Mouse (Mus musculus): ENCODE results near the gene Cfap97. TPM values are rescaled to one million over a fixed set of nuclear protein-coding genes. Genes with fewer than 3 reads are reported as not detected.
"Not testable (repeated sequence)": the region's sequence is repeated elsewhere in the genome, so short reads cannot be mapped to it uniquely, and the experiment has no call there.

The Cfap97 gene
- polyA plus RNA-seq, 1 experiment = 18.8 TPM

GRCm38 (mm10) chr8:46220566-46220965 is 69.0 kb downstream of the Cfap97 start:
- Histone ChIP-seq H3K36me3 (ENCODE audit: control insufficient read depth, insufficient read depth, low read length, poor library complexity, severe bottlenecking) (no peaks in the 10 kb centered on the region), H3K9me3 (replicated peaks; ENCODE audit: control insufficient read depth, insufficient read depth, low read length, poor library complexity, severe bottlenecking) (no peaks in the 10 kb centered on the region; the same call in 1 of the 2 replicates), H3K4me3 (ENCODE audit: low read depth, low read length) (no peak overlapping the region), H3K27me3 (ENCODE audit: control insufficient read depth, insufficient read depth, low read length, poor library complexity, severe bottlenecking) (peaks cover 22% of the 10 kb centered on the region), H3K27ac (ENCODE audit: insufficient read depth, low read length) (no peak overlapping the region), H3K9ac (ENCODE audit: low read depth, poor library complexity, severe bottlenecking) (no peak overlapping the region), H3K4me1 (ENCODE audit: control insufficient read depth, insufficient read depth, low read length) (no peaks in the 10 kb centered on the region)
- TF ChIP-seq POLR2A (IDR thresholded peaks at IDR 0.05; ENCODE audit: insufficient read depth, low read length) = no peak
- TF ChIP-seq CTCF (IDR thresholded peaks at IDR 0.05; ENCODE audit: low read depth, low read length) = no peak
- no peak for TF ChIP-seq EP300 (IDR thresholded peaks at IDR 0.05; ENCODE audit: insufficient read depth, low read depth, low read length)

GRCm38 (mm10) chr8:46225501-46225900 is 73.9 kb downstream of the Cfap97 start:
- H3K36me3 ChIP-seq (ENCODE audit: control insufficient read depth, insufficient read depth, low read length, poor library complexity, severe bottlenecking) = no peaks in the 10 kb centered on the region
- no peak overlapping the region for H3K4me3 ChIP-seq (ENCODE audit: low read depth, low read length)
- H3K9me3 ChIP-seq (replicated peaks; ENCODE audit: control insufficient read depth, insufficient read depth, low read length, poor library complexity, severe bottlenecking) = no peaks in the 10 kb centered on the region; the same call in 1 of the 2 replicates
- no peak for TF ChIP-seq CTCF (IDR thresholded peaks at IDR 0.05; ENCODE audit: low read depth, low read length)
- TF ChIP-seq POLR2A (IDR thresholded peaks at IDR 0.05; ENCODE audit: insufficient read depth, low read length) = no peak
- TF ChIP-seq EP300 (IDR thresholded peaks at IDR 0.05; ENCODE audit: insufficient read depth, low read depth, low read length) = no peak
- H3K27me3 ChIP-seq (ENCODE audit: control insufficient read depth, insufficient read depth, low read length, poor library complexity, severe bottlenecking) = peaks cover 7% of the 10 kb centered on the region
- no peak overlapping the region for H3K27ac ChIP-seq (ENCODE audit: insufficient read depth, low read length)
- no peak overlapping the region for H3K9ac ChIP-seq (ENCODE audit: low read depth, poor library complexity, severe bottlenecking)
- no peaks in the 10 kb centered on the region for H3K4me1 ChIP-seq (ENCODE audit: control insufficient read depth, insufficient read depth, low read length)

- Histone ChIP-seq H3K9ac (ENCODE audit: low read depth, poor library complexity, severe bottlenecking) (no peak overlapping the region), H3K27me3 (ENCODE audit: control insufficient read depth, insufficient read depth, low read length, poor library complexity, severe bottlenecking) (peaks cover 3% of the 10 kb centered on the region; the same call in 1 of the 2 replicates), H3K4me3 (ENCODE audit: low read depth, low read length) (no peak overlapping the region), H3K36me3 (ENCODE audit: control insufficient read depth, insufficient read depth, low read length, poor library complexity, severe bottlenecking) (no peaks in the 10 kb centered on the region), H3K4me1 (ENCODE audit: control insufficient read depth, insufficient read depth, low read length) (no peaks in the 10 kb centered on the region), H3K9me3 (replicated peaks; ENCODE audit: control insufficient read depth, insufficient read depth, low read length, poor library complexity, severe bottlenecking) (no peaks in the 10 kb centered on the region; the same call in 1 of the 2 replicates), H3K27ac (ENCODE audit: insufficient read depth, low read length) (no peak overlapping the region)
- TF ChIP-seq POLR2A (IDR thresholded peaks at IDR 0.05; ENCODE audit: insufficient read depth, low read length) (no peak), CTCF (IDR thresholded peaks at IDR 0.05; ENCODE audit: low read depth, low read length) (no peak), EP300 (IDR thresholded peaks at IDR 0.05; ENCODE audit: insufficient read depth, low read depth, low read length) (no peak)
Observed at GRCm38 (mm10) chr8:46226622-46227021, 75.1 kb downstream of the Cfap97 start.

GRCm38 (mm10) chr8:46231968-46232367 is 80.4 kb downstream of the Cfap97 start:
- not testable (repeated sequence) for H3K9ac ChIP-seq (ENCODE audit: low read depth, poor library complexity, severe bottlenecking); H3K27ac ChIP-seq (ENCODE audit: insufficient read depth, low read length); H3K4me1 ChIP-seq (ENCODE audit: control insufficient read depth, insufficient read depth, low read length); H3K36me3 ChIP-seq (ENCODE audit: control insufficient read depth, insufficient read depth, low read length, poor library complexity, severe bottlenecking); H3K4me3 ChIP-seq (ENCODE audit: low read depth, low read length); H3K9me3 ChIP-seq (replicated peaks; ENCODE audit: control insufficient read depth, insufficient read depth, low read length, poor library complexity, severe bottlenecking); H3K27me3 ChIP-seq (ENCODE audit: control insufficient read depth, insufficient read depth, low read length, poor library complexity, severe bottlenecking)

- Histone ChIP-seq H3K27ac (ENCODE audit: insufficient read depth, low read length) (no peak overlapping the region), H3K27me3 (ENCODE audit: control insufficient read depth, insufficient read depth, low read length, poor library complexity, severe bottlenecking) (peaks cover 1% of the 10 kb centered on the region), H3K9ac (ENCODE audit: low read depth, poor library complexity, severe bottlenecking) (no peak overlapping the region), H3K9me3 (replicated peaks; ENCODE audit: control insufficient read depth, insufficient read depth, low read length, poor library complexity, severe bottlenecking) (no peaks in the 10 kb centered on the region; the same call in 1 of the 2 replicates), H3K4me3 (ENCODE audit: low read depth, low read length) (no peak overlapping the region), H3K4me1 (ENCODE audit: control insufficient read depth, insufficient read depth, low read length) (no peaks in the 10 kb centered on the region), H3K36me3 (ENCODE audit: control insufficient read depth, insufficient read depth, low read length, poor library complexity, severe bottlenecking) (no peaks in the 10 kb centered on the region)
- TF ChIP-seq CTCF (IDR thresholded peaks at IDR 0.05; ENCODE audit: low read depth, low read length) (no peak), POLR2A (IDR thresholded peaks at IDR 0.05; ENCODE audit: insufficient read depth, low read length) (no peak), EP300 (IDR thresholded peaks at IDR 0.05; ENCODE audit: insufficient read depth, low read depth, low read length) (no peak)
Observed at GRCm38 (mm10) chr8:46232798-46233197, 81.2 kb downstream of the Cfap97 start.

- TF ChIP-seq POLR2A (IDR thresholded peaks at IDR 0.05; ENCODE audit: insufficient read depth, low read length) (no peak), EP300 (IDR thresholded peaks at IDR 0.05; ENCODE audit: insufficient read depth, low read depth, low read length) (no peak), CTCF (IDR thresholded peaks at IDR 0.05; ENCODE audit: low read depth, low read length) (no peak)
- H3K9ac ChIP-seq (ENCODE audit: low read depth, poor library complexity, severe bottlenecking) = no peak overlapping the region
- no peak overlapping the region for H3K4me3 ChIP-seq (ENCODE audit: low read depth, low read length)
- peaks cover 1% of the 10 kb centered on the region for H3K27me3 ChIP-seq (ENCODE audit: control insufficient read depth, insufficient read depth, low read length, poor library complexity, severe bottlenecking)
- H3K36me3 ChIP-seq (ENCODE audit: control insufficient read depth, insufficient read depth, low read length, poor library complexity, severe bottlenecking) = no peaks in the 10 kb centered on the region
- H3K4me1 ChIP-seq (ENCODE audit: control insufficient read depth, insufficient read depth, low read length) = no peaks in the 10 kb centered on the region
- no peaks in the 10 kb centered on the region for H3K9me3 ChIP-seq (replicated peaks; ENCODE audit: control insufficient read depth, insufficient read depth, low read length, poor library complexity, severe bottlenecking)
- no peak overlapping the region for H3K27ac ChIP-seq (ENCODE audit: insufficient read depth, low read length)
Observed at GRCm38 (mm10) chr8:46234736-46235135, 83.2 kb downstream of the Cfap97 start.

Data from ES-Bruce4 (cell line).